Mouse (Mus musculus): ENCODE measurements at regions not wholly inside any gene's neighbourhood (a gene's known extent, or its start where the extent isn't known, plus 50 kb on each side); places are given as distances from the start of the nearest gene placed in this dataset.

GRCm38 (mm10) chr16:39650616-39651015 is 333.5 kb upstream of the Lsamp start:
- peak; percentile 98 for ATAC-seq (ENCODE audit: low TSS enrichment)

- no peak for ATAC-seq (ENCODE audit: low TSS enrichment)
Measured at GRCm38 (mm10) chr16:39667905-39668304, 316.3 kb upstream of the Lsamp start.

- ATAC-seq (ENCODE audit: low TSS enrichment), result no peak
Measured at GRCm38 (mm10) chr16:39672096-39672985, 311.8 kb upstream of the Lsamp start.

GRCm38 (mm10) chr16:39675775-39676174 is 308.4 kb upstream of the Lsamp start:
- ATAC-seq (ENCODE audit: low TSS enrichment), result peak; percentile 59; the same call in 1 of the 2 replicates

- peak; percentile 72 for ATAC-seq (ENCODE audit: low TSS enrichment)
Measured at GRCm38 (mm10) chr16:39678285-39678684, 305.9 kb upstream of the Lsamp start.

- ATAC-seq (ENCODE audit: low TSS enrichment), result no peak
Measured at GRCm38 (mm10) chr16:39693061-39693460, 291.1 kb upstream of the Lsamp start.

- ATAC-seq (ENCODE audit: low TSS enrichment), result no peak
Measured at GRCm38 (mm10) chr16:39695855-39696254, 288.3 kb upstream of the Lsamp start.

- ATAC-seq (ENCODE audit: low TSS enrichment), result peak; percentile 91
Measured at GRCm38 (mm10) chr16:39699201-39699600, 285.0 kb upstream of the Lsamp start.

GRCm38 (mm10) chr16:39706131-39706530 is 278.0 kb upstream of the Lsamp start:
- no peak for ATAC-seq (ENCODE audit: low TSS enrichment)

- no peak for ATAC-seq (ENCODE audit: low TSS enrichment)
Measured at GRCm38 (mm10) chr16:39709387-39710039, 274.6 kb upstream of the Lsamp start.

- no peak for ATAC-seq (ENCODE audit: low TSS enrichment)
Measured at GRCm38 (mm10) chr16:39727586-39727985, 256.6 kb upstream of the Lsamp start.

- ATAC-seq (ENCODE audit: low TSS enrichment), result no peak
Measured at GRCm38 (mm10) chr16:39746041-39746736, 238.0 kb upstream of the Lsamp start.

GRCm38 (mm10) chr16:39751748-39752147 is 232.4 kb upstream of the Lsamp start:
- ATAC-seq (ENCODE audit: low TSS enrichment), result peak; percentile 72

GRCm38 (mm10) chr16:39801063-39801462 is 183.1 kb upstream of the Lsamp start:
- ATAC-seq (ENCODE audit: low TSS enrichment), result no peak

- no peak for ATAC-seq (ENCODE audit: low TSS enrichment)
Measured at GRCm38 (mm10) chr16:39820131-39820530, 164.0 kb upstream of the Lsamp start.

- no peak for ATAC-seq (ENCODE audit: low TSS enrichment)
Measured at GRCm38 (mm10) chr16:39834241-39834640, 149.9 kb upstream of the Lsamp start.

- peak; percentile 55 for ATAC-seq (ENCODE audit: low TSS enrichment)
Measured at GRCm38 (mm10) chr16:39881525-39881924, 102.6 kb upstream of the Lsamp start.

- ATAC-seq (ENCODE audit: low TSS enrichment), result no peak
Measured at GRCm38 (mm10) chr16:39887944-39888343, 96.2 kb upstream of the Lsamp start.

Data from frontal cortex, adult (tissue).